In genomic region chr2:144086183-144086847, GRCm38 (mm10) we compare ENCODE assay signal across 7 mouse cellular contexts. TPM values are rescaled to one million over a fixed set of nuclear protein-coding genes. Genes with fewer than 3 reads are reported as not detected.
DNase-seq lines count a peak whose midpoint lies in the region; ATAC-seq lines count a peak whose summit lies in the region.

No protein-coding gene starts in this region.

- H3K4me1 ChIP-seq in neural tube, embryonic 15.5 days, result peaks cover 5% of the 10 kb centered on the region; the same call in 1 of the 2 replicates

- no peaks in the 10 kb centered on the region for H3K9me3 ChIP-seq in neural tube, embryonic 15.5 days (replicated peaks)

- intact Hi-C loops in heart, postnatal 10 days (cut with DNase I), result loop anchor here (2.0 kb wide), 2 partner anchors 76 to 128 kb away; partner anchors contain the start of gene Rrbp1

- ATAC-seq in neural tube, embryonic 15.5 days (ENCODE audit: low FRiP score), result no peak

- peak; percentile 80 for DNase-seq in ZHBTc4 (ENCODE audit: low read depth, low spot score)
- DNase-seq in embryo, embryonic 10 days (ENCODE audit: low spot score), result peak; percentile 46
- DNase-seq in heart, postnatal 10 days, result peak; percentile 66 to 68
- DNase-seq in kidney, postnatal 4 days, result peak; percentile 56 to 71
- DNase-seq in spleen, postnatal 14 days (ENCODE audit: low spot score in 2 of 2), result no peak
- DNase-seq in layer of hippocampus, adult 8-10 months (ENCODE audit: low spot score in 2 of 2), result no peak

- no peak overlapping the region for H3K4me3 ChIP-seq in neural tube, embryonic 15.5 days (replicated peaks)

- WGBS in neural tube, embryonic 15.5 days, result 35% methylated on average over 18 of the region's 18 CpGs

- no peaks in the 10 kb centered on the region for H3K36me3 ChIP-seq in neural tube, embryonic 15.5 days

- H3K9ac ChIP-seq in neural tube, embryonic 15.5 days (replicated peaks), result no peak overlapping the region

- H3K4me2 ChIP-seq in neural tube, embryonic 15.5 days, result no peak overlapping the region

- no peaks in the 10 kb centered on the region for H3K27me3 ChIP-seq in neural tube, embryonic 15.5 days (replicated peaks)

- H3K27ac ChIP-seq in neural tube, embryonic 15.5 days (replicated peaks), result peak overlapping the region; percentile 68

RNA-seq across cellular contexts. Expression of gene Banf2, which starts 53.5 kb away (rescaled TPM):
- not detected for total RNA-seq in heart, postnatal 10 days (2021)
- polyA plus RNA-seq in neural tube, embryonic 15.5 days (2015; fragmentation: Nextera tagmentation; extraction: Ambion mirVana), result not detected in 2 replicates
- total RNA-seq in layer of hippocampus, adult 8-10 months (2022), result not detected

Comparison
In these comparisons a context has a peak if more than half of its experiments do, and no peak if none do; other contexts are left out.
1. DNase-seq: peak in ZHBTc4 (single experiment), embryo, embryonic 10 days (single experiment), heart, postnatal 10 days (2 of 2) and kidney, postnatal 4 days (2 of 2); none in spleen, postnatal 14 days (0 of 2) and layer of hippocampus, adult 8-10 months (0 of 2).